Mouse (Mus musculus) ES-Bruce4 (cell line): Measurements from ENCODE around the gene Xylt2.

Experiments
- CTCF ChIP-seq: IDR thresholded peaks from one replicate; pipeline ENCODE4 v1.8.1; 2011; ENCODE audit warnings: low read depth, low read length
- POLR2A ChIP-seq: IDR thresholded peaks from one replicate; pipeline ENCODE4 v1.8.1; 2011; ENCODE audit warnings: low read length; ENCODE audit not compliant: insufficient read depth

- TF ChIP-seq CTCF: no peak
- no peak for TF ChIP-seq POLR2A
These were observed 32.7 kb downstream of the Xylt2 start for GRCm38 (mm10) chr11:94644461-94645219.
